Mouse (Mus musculus) neural tube, postnatal 0 days (tissue): ENCODE results near the gene Art2b. TPM values are rescaled to one million over a fixed set of nuclear protein-coding genes. Genes with fewer than 3 reads are reported as not detected.

Experiments used
- polyA plus RNA-seq: library from polyadenylated mRNA; unstranded; fragments of >200 nt; fragmentation: Nextera tagmentation; extraction: Ambion mirVana; gene quantifications from 2 replicates; pipeline ENCODE4 v1.2.1, GENCODE M21; 2015

The Art2b gene
- not detected in 2 replicates for polyA plus RNA-seq

DNA sequence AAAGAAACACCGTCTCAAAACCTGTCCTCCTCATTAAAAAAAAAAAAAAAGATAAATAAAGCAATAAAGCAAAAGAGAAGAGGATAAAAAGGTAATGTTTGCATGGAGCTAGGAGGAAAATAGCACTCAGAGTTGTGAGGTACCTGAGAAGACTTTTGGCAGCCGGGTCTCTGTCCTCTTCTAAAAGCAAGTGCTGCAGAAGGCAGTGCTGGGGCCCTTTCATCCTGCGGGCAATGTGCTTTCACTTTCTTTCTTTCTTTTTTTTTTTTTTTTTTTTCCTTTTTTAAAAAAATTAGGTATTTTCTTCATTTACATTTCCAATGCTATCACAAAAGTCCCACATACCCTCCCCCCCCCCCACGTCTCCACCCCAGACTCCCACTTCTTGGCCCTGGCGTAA lies at the start of gene Art2b:
Gene Art2b, minus strand, starts transcription at position 193 of the 400 bp plus-strand sequence.

Other genes starting within 250 kb of the Art2b start
- gene Arap1, start 237.5 kb downstream of the Art2b start, polyA plus RNA-seq = 12.8 and 15.2 TPM in 2 replicates
- not detected in 2 replicates for gene Gm45837, start 174.7 kb downstream of the Art2b start, polyA plus RNA-seq
- 20.1 and 23.3 TPM in 2 replicates for gene Pde2a, start 163.9 kb downstream of the Art2b start, polyA plus RNA-seq
- 32.5 and 35.0 TPM in 2 replicates for gene Clpb, start 78.0 kb upstream of the Art2b start, polyA plus RNA-seq
- 2.4 and 2.5 TPM in 2 replicates for gene Phox2a, start 232.7 kb upstream of the Art2b start, polyA plus RNA-seq